Mouse (Mus musculus) lung, adult 2 months (tissue): Measurements from ENCODE around the gene Tnk1.

Experiments
- CTCF ChIP-seq: fragments of 200-500 bp; IDR thresholded peaks from 2 replicates; pipeline ENCODE4 v1.5.1; 2011; ENCODE audit warnings: mild to moderate bottlenecking, low read length, control low read depth; ENCODE audit not compliant: insufficient read depth
- POLR2A ChIP-seq: fragments of 200-500 bp; IDR thresholded peaks from 2 replicates; pipeline ENCODE4 v1.6.1; 2011; ENCODE audit warnings: low read depth, mild to moderate bottlenecking, control low read depth, low read length, borderline replicate concordance; ENCODE audit errors: extremely low read depth

DNA sequence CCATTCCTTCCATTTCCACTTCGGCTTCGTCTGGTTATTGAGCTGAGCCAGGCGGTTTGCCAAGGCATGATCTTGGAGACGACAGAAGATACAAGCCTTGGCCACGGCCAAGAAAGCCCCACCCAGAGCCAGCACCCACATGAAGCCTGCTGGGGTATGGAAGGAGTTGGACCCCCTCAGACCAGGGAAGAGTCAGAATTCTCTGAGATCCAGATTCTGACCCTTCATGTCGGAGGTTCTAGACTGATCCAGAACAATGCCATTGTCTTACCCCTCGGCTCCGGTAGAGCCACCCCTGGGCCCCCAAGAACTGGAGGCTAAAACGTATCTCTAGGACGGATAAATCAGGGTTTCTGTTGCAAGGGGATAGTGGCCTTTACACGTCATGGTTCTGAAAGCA lies 19.3 kb upstream of the Tnk1 start, which contains the start of gene Tmem95:
- TF ChIP-seq POLR2A (no peak), CTCF (no peak)
